Mouse (Mus musculus) heart, adult 2 months (tissue): ENCODE results near the gene Rabep2.

Experiments used
- CTCF ChIP-seq: fragments of 200-600 bp; IDR thresholded peaks from 2 replicates; pipeline ENCODE4 v1.8.1; 2022; ENCODE audit warnings: antibody characterized with exemption, mild to moderate bottlenecking, moderate library complexity
- EP300 ChIP-seq: fragments of 200-500 bp; IDR thresholded peaks from 2 replicates; pipeline ENCODE4 v1.6.1; 2011; ENCODE audit warnings: low read depth, low read length, control low read depth; ENCODE audit not compliant: insufficient read depth
- POLR2A ChIP-seq: fragments of 200-500 bp; IDR thresholded peaks from 2 replicates; pipeline ENCODE4 v1.6.1; 2011; ENCODE audit warnings: mild to moderate bottlenecking, low read depth, low read length, control low read depth; ENCODE audit not compliant: insufficient read depth

- TF ChIP-seq CTCF: no peak
- no peak for TF ChIP-seq EP300
- TF ChIP-seq POLR2A: no peak
These were observed 26.7 kb downstream of the Rabep2 start for GRCm38 (mm10) chr7:126455242-126455641.
